Mouse (Mus musculus) liver, embryonic 12.5 days (tissue): ENCODE data around the gene Ncor2. TPM values are rescaled to one million over a fixed set of nuclear protein-coding genes. Genes with fewer than 3 reads are reported as not detected.

Source experiments
- ATAC-seq: fragments of 200-750 bp; cut with Nextera tagmentation; 2 replicates; pipeline ENCODE4 v1.8.0; 2017; ENCODE audit warnings: moderate number of reproducible peaks, mild to moderate bottlenecking, moderate library complexity
- H3K27ac ChIP-seq: fragments of 300-500 bp; sonication (generic); 2 replicates; pipeline ENCODE4 v1.5.1; 2016; ENCODE audit warnings: mild to moderate bottlenecking
- H3K27me3 ChIP-seq: fragments of 300-500 bp; sonication (generic); replicated peaks from 2 replicates; pipeline ENCODE4 v1.6.1; 2016; ENCODE audit warnings: mild to moderate bottlenecking, moderate library complexity
- H3K36me3 ChIP-seq: fragments of 300-500 bp; sonication (generic); 2 replicates; pipeline ENCODE4 v1.6.1; 2016; ENCODE audit warnings: mild to moderate bottlenecking, moderate library complexity
- H3K4me1 ChIP-seq: fragments of 300-500 bp; sonication (generic); 2 replicates; pipeline ENCODE4 v1.6.1; 2016
- H3K4me2 ChIP-seq: fragments of 300-500 bp; sonication (generic); 2 replicates; pipeline ENCODE4 v1.6.1; 2016; ENCODE audit warnings: mild to moderate bottlenecking, moderate library complexity
- H3K4me3 ChIP-seq: fragments of 300-500 bp; sonication (generic); 2 replicates; pipeline ENCODE4 v1.5.1; 2016; ENCODE audit warnings: mild to moderate bottlenecking, moderate library complexity
- H3K9ac ChIP-seq: fragments of 300-500 bp; sonication (generic); 2 replicates; pipeline ENCODE4 v1.6.1; 2016; ENCODE audit warnings: mild to moderate bottlenecking, moderate library complexity
- H3K9me3 ChIP-seq: fragments of 300-500 bp; sonication (generic); replicated peaks from 2 replicates; pipeline ENCODE4 v1.6.1; 2016; ENCODE audit warnings: mild to moderate bottlenecking, moderate library complexity
- WGBS: fragments of 180-500 bp; shearing (Covaris S2); methylation state at CpG from one replicate; pipeline ENCODE4 v1.1.7; 2016; ENCODE audit not compliant: insufficient replicate concordance; 5-methylcytosine and 5-hydroxymethylcytosine counted together
- polyA plus RNA-seq: library from polyadenylated mRNA; unstranded; fragments of >200 nt; fragmentation: Nextera tagmentation; extraction: Ambion mirVana; gene quantifications from 2 replicates; pipeline ENCODE4 v1.2.1, GENCODE M21; 2016

Ncor2 gene
- polyA plus RNA-seq, 1 experiment from 2014 or later, result 10.0 TPM

DNA sequence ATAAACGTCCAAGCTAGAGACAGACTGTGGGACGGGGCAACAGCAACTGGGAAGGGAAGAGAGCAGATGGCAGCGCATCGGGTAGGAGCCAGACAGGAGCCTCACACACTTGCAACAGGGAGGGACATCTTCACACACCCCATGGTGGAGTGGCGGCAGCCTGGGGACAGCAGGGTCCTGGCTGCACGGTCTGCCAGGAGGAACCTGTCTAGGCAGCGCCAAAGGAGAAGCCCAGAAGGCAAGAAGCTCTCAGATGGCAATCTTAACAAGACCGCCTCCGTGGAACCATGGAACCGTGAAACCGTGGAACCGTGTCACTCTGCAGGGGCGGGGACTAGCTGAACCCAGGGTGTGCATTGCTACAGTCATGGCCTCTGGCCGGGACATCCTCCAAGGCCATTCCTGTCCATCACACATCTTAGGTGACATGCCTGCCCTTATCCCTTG lies 50.1 kb downstream of the Ncor2 start:
- H3K27ac ChIP-seq, result no peak overlapping the region
- peaks cover 69% of the 10 kb centered on the region for H3K4me1 ChIP-seq
- H3K27me3 ChIP-seq, result no peaks in the 10 kb centered on the region
- H3K36me3 ChIP-seq, result peaks cover 10% of the 10 kb centered on the region
- H3K9ac ChIP-seq, result no peak overlapping the region
- WGBS, result 54% methylated on average over 14 of the region's 14 CpGs
- ATAC-seq, result no peak
- H3K4me3 ChIP-seq, result no peak overlapping the region
- no peak overlapping the region for H3K4me2 ChIP-seq
- no peaks in the 10 kb centered on the region for H3K9me3 ChIP-seq

- H3K36me3 ChIP-seq, result peaks cover 12% of the 10 kb centered on the region
- peaks cover 80% of the 10 kb centered on the region for H3K4me1 ChIP-seq
- no peak overlapping the region for H3K27ac ChIP-seq
- H3K27me3 ChIP-seq, result no peaks in the 10 kb centered on the region
- 57% methylated on average over 1 of the region's 1 CpGs for WGBS
- H3K4me2 ChIP-seq, result no peak overlapping the region
- no peaks in the 10 kb centered on the region for H3K9me3 ChIP-seq
- no peak for ATAC-seq
- H3K9ac ChIP-seq, result no peak overlapping the region
- no peak overlapping the region for H3K4me3 ChIP-seq
Observed at GRCm38 (mm10) chr5:125127920-125128319, 51.1 kb downstream of the Ncor2 start.

DNA sequence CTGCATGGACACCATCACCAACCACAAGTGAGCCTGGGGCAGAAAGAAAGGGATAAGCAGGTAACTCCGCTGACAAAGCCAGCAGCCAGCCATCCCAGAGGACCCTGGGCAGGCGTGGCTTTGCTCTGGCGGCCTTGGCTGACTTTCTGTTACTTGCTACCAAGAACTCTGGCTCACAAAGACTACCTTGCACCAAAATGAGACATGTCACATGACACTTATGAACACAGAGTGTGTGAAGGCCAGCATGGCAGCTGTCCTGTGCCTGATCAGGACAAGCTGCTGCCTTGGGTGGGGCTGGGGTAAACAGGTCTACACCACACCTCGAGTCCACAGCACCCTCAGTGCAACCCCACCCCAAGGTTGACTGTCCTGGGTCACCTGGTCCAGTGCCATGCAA lies 51.6 kb downstream of the Ncor2 start:
- ATAC-seq, result no peak
- H3K4me1 ChIP-seq, result peaks cover 79% of the 10 kb centered on the region
- no peak overlapping the region for H3K9ac ChIP-seq
- no peak overlapping the region for H3K4me2 ChIP-seq
- peaks cover 12% of the 10 kb centered on the region for H3K36me3 ChIP-seq
- no peak overlapping the region for H3K27ac ChIP-seq
- H3K27me3 ChIP-seq, result no peaks in the 10 kb centered on the region
- WGBS, result 74% methylated on average over 4 of the region's 4 CpGs
- no peaks in the 10 kb centered on the region for H3K9me3 ChIP-seq
- H3K4me3 ChIP-seq, result no peak overlapping the region

GRCm38 (mm10) chr5:125125966-125126464 lies 53.0 kb downstream of the Ncor2 start:
- peaks cover 65% of the 10 kb centered on the region for H3K4me1 ChIP-seq
- no peak for ATAC-seq
- H3K4me2 ChIP-seq, result no peak overlapping the region
- H3K4me3 ChIP-seq, result no peak overlapping the region
- WGBS, result 75% methylated on average over 4 of the region's 4 CpGs
- H3K36me3 ChIP-seq, result peaks cover 12% of the 10 kb centered on the region
- H3K9me3 ChIP-seq, result no peaks in the 10 kb centered on the region
- H3K27ac ChIP-seq, result no peak overlapping the region
- no peaks in the 10 kb centered on the region for H3K27me3 ChIP-seq
- H3K9ac ChIP-seq, result no peak overlapping the region

- H3K36me3 ChIP-seq, result peaks cover 12% of the 10 kb centered on the region
- H3K4me3 ChIP-seq, result no peak overlapping the region
- H3K27me3 ChIP-seq, result no peaks in the 10 kb centered on the region
- ATAC-seq, result no peak
- no peak overlapping the region for H3K27ac ChIP-seq
- no peak overlapping the region for H3K9ac ChIP-seq
- no peaks in the 10 kb centered on the region for H3K9me3 ChIP-seq
- WGBS, result 78% methylated on average over 3 of the region's 3 CpGs
- peaks cover 57% of the 10 kb centered on the region for H3K4me1 ChIP-seq
- H3K4me2 ChIP-seq, result no peak overlapping the region
Observed at GRCm38 (mm10) chr5:125125219-125125618, 53.8 kb downstream of the Ncor2 start.

DNA sequence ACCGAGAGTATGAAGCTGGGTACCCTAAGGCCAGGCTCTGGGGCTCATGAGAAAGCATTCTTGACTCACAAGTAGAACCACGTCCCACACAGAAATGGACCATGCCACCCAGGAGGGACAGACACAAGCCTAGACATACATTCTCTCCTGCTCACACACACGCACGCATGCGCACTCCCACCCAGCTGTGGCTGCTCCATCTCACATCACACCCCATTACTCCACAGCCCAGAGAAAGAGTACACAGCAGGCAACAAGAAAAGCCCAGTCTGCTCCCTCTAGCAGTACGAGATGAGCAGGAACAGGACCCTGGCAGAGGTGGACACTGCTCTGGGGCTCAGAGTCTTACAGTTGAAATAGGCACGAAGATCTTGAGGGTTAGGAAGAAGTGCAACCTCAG lies 55.0 kb downstream of the Ncor2 start:
- no peak for ATAC-seq
- WGBS, result 69% methylated on average over 7 of the region's 7 CpGs
- Histone ChIP-seq H3K9ac (no peak overlapping the region), H3K36me3 (peaks cover 19% of the 10 kb centered on the region), H3K9me3 (no peaks in the 10 kb centered on the region), H3K4me2 (no peak overlapping the region), H3K27ac (0 out of 2 replicates have a peak overlapping the region, but pooled peaks have one; percentile 14), H3K4me3 (no peak overlapping the region), H3K4me1 (peaks cover 45% of the 10 kb centered on the region), H3K27me3 (no peaks in the 10 kb centered on the region)

- WGBS, result 54% methylated on average over 3 of the region's 3 CpGs
- no peak; the same call in 1 of the 2 replicates for ATAC-seq
- H3K4me2 ChIP-seq, result no peak overlapping the region
- H3K9me3 ChIP-seq, result no peaks in the 10 kb centered on the region
- no peak overlapping the region for H3K4me3 ChIP-seq
- H3K27me3 ChIP-seq, result no peaks in the 10 kb centered on the region
- H3K9ac ChIP-seq, result no peak overlapping the region
- peak overlapping the region; percentile 14; the same call in 1 of the 2 replicates for H3K27ac ChIP-seq
- peaks cover 27% of the 10 kb centered on the region for H3K36me3 ChIP-seq
- peaks cover 38% of the 10 kb centered on the region for H3K4me1 ChIP-seq
Observed at GRCm38 (mm10) chr5:125123206-125123605, 55.8 kb downstream of the Ncor2 start.

GRCm38 (mm10) chr5:125122546-125122945 lies 56.5 kb downstream of the Ncor2 start:
- Histone ChIP-seq H3K4me1 (peaks cover 33% of the 10 kb centered on the region), H3K27ac (no peak overlapping the region), H3K36me3 (peaks cover 33% of the 10 kb centered on the region), H3K27me3 (no peaks in the 10 kb centered on the region), H3K9ac (no peak overlapping the region), H3K9me3 (no peaks in the 10 kb centered on the region), H3K4me2 (no peak overlapping the region), H3K4me3 (no peak overlapping the region)
- WGBS, result 64% methylated on average over 7 of the region's 7 CpGs
- no peak for ATAC-seq

DNA sequence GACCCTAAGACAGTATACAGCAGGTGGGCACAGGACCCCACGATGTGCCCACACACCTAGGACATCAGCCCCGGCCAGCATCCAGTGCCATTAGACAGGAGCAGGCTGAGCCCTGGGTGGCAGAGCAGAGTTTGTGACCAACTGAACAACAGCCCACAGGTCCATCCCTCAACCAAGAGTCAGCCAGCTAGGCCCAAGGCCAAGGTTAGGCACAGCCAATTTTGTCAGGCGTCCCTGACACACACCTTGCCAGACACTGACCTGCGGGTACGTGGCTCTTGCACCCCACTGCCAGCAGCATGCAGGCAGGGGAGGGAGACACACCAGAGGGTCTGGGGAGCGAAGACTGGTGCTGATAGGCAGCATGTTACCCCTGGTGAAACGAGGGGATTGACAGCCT lies 57.0 kb downstream of the Ncor2 start:
- H3K36me3 ChIP-seq, result peaks cover 38% of the 10 kb centered on the region
- no peaks in the 10 kb centered on the region for H3K27me3 ChIP-seq
- H3K4me2 ChIP-seq, result no peak overlapping the region
- H3K9me3 ChIP-seq, result no peaks in the 10 kb centered on the region
- 76% methylated on average over 7 of the region's 7 CpGs for WGBS
- peaks cover 31% of the 10 kb centered on the region for H3K4me1 ChIP-seq
- no peak overlapping the region for H3K4me3 ChIP-seq
- H3K27ac ChIP-seq, result no peak overlapping the region
- no peak for ATAC-seq
- H3K9ac ChIP-seq, result no peak overlapping the region

- 75% methylated on average over 17 of the region's 17 CpGs for WGBS
Observed at GRCm38 (mm10) chr5:125120517-125121303, 58.3 kb downstream of the Ncor2 start.

GRCm38 (mm10) chr5:125117238-125117637 lies 61.8 kb downstream of the Ncor2 start:
- Histone ChIP-seq H3K27ac (no peak overlapping the region), H3K4me2 (no peak overlapping the region), H3K9ac (no peak overlapping the region), H3K9me3 (no peaks in the 10 kb centered on the region), H3K36me3 (peaks cover 66% of the 10 kb centered on the region), H3K27me3 (no peaks in the 10 kb centered on the region), H3K4me1 (no peaks in the 10 kb centered on the region), H3K4me3 (no peak overlapping the region)
- 77% methylated on average over 5 of the region's 5 CpGs for WGBS
- ATAC-seq, result no peak

More at GRCm38 (mm10) chr5:125120517-125121303, 58.3 kb downstream of the Ncor2 start:
- Histone ChIP-seq H3K9me3 (no peaks in the 10 kb centered on the region), H3K27me3 (no peaks in the 10 kb centered on the region), H3K27ac (no peak overlapping the region), H3K4me2 (no peak overlapping the region), H3K9ac (no peak overlapping the region), H3K4me1 (peaks cover 29% of the 10 kb centered on the region), H3K36me3 (peaks cover 52% of the 10 kb centered on the region), H3K4me3 (no peak overlapping the region)
- no peak for ATAC-seq

DNA sequence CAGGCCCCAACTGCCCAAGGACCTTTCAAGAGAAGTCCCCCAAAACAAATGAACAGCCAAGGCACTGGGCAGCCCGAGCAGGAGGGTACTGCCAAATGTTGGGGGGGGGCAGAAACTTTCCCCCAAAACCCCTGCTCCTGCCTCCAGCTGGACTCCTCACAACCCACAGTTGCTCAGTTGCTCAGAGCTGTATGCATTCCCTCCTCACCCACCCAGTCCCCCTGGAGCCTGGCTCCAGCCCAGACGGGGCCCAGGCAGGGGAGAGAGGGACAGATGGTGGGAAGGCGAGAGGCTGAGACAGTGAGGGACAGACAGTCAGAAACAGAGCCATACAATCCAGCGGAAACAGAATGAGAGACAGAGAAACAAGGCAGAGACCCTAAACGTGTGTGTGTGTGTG lies 66.0 kb downstream of the Ncor2 start:
- Histone ChIP-seq H3K9ac (no peak overlapping the region), H3K4me3 (no peak overlapping the region), H3K9me3 (no peaks in the 10 kb centered on the region), H3K4me1 (0 out of 2 replicates have a peak, but pooled peaks cover 5% of the 10 kb centered on the region), H3K27ac (no peak overlapping the region), H3K36me3 (peaks cover 77% of the 10 kb centered on the region), H3K27me3 (no peaks in the 10 kb centered on the region), H3K4me2 (no peak overlapping the region)
- no peak for ATAC-seq
- WGBS, result 64% methylated on average over 5 of the region's 5 CpGs
